Mouse (Mus musculus): ENCODE measurements at regions not wholly inside any gene's neighbourhood (a gene's known extent, or its start where the extent isn't known, plus 50 kb on each side); places are given as distances from the start of the nearest gene placed in this dataset.

DNA sequence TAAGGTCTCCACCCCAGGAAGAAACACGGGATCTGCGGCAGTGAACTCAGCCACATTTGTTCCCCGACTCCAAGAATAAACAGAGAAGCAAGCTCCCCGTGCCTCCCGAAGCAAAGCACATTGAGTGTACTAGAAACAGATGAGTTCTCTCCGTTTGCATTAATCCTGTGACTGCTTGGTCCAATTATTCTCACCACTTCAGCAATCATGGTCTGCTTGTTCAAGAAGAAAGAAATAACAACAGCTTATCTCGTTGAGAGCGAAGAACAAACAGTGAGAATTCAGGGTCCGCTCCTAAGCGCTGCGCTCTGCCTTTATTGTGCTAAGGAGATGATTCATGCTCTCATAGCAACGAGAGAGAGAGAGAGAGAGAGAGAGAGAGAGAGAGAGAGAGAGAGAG is 393.6 kb upstream of the Dynlrb2 start:
- TF ChIP-seq ZMIZ1 (IDR thresholded peaks at IDR 0.05; ENCODE audit: low read depth, low read length) (no peak), CTCF (IDR thresholded peaks at IDR 0.05 in 2 of 3, conservative IDR thresholded peaks at IDR 0.05 in 1 of 3; ENCODE audit: control insufficient read depth in 1 of 3, insufficient read depth in 1 of 3, low read depth in 2 of 3, low read length in 3 of 3, poor library complexity in 1 of 3, severe bottlenecking in 1 of 3) (no peak), BHLHE40 (IDR thresholded peaks at IDR 0.05; ENCODE audit: borderline replicate concordance, low read depth, low read length) (no peak), CHD2 (IDR thresholded peaks at IDR 0.05; ENCODE audit: low read length) (no peak), RAD21 (IDR thresholded peaks at IDR 0.05; ENCODE audit: low read depth, low read length) (no peak), JUND (IDR thresholded peaks at IDR 0.05; ENCODE audit: low read depth, low read length) (no peak), EP300 (IDR thresholded peaks at IDR 0.05; ENCODE audit: low read depth in 1 of 2, low read length in 2 of 2) (no peak), POLR2A (IDR thresholded peaks at IDR 0.05; ENCODE audit: control insufficient read depth in 1 of 2, insufficient read depth in 1 of 2, low read depth in 1 of 2, low read length in 2 of 2, poor library complexity in 1 of 2) (no peak), ELF1 (IDR thresholded peaks at IDR 0.05; ENCODE audit: low read depth, low read length) (no peak), GATA1 (IDR thresholded peaks at IDR 0.05; ENCODE audit: low read depth, low read length) (no peak), MEF2A (IDR thresholded peaks at IDR 0.05; ENCODE audit: extremely low read depth, insufficient replicate concordance, low read depth, low read length, poor library complexity, severe bottlenecking) (no peak), USF1 (IDR thresholded peaks at IDR 0.05; ENCODE audit: low read depth, low read length) (no peak), MAFK (IDR thresholded peaks at IDR 0.05; ENCODE audit: borderline replicate concordance, low read depth, low read length) (no peak)

Measured in MEL (cell line).